Mouse (Mus musculus) thymus, adult 2 months (tissue): ENCODE measurements around the gene Atg9b.

Experiments
- CTCF ChIP-seq: fragments of 200-500 bp; IDR thresholded peaks from 2 replicates; pipeline ENCODE4 v1.5.1; 2012; ENCODE audit warnings: mild to moderate bottlenecking, control low read depth, low read length, moderate library complexity, borderline replicate concordance; ENCODE audit not compliant: control insufficient read depth, poor library complexity, insufficient read depth; ENCODE audit errors: extremely low read depth
- POLR2A ChIP-seq: fragments of 200-500 bp; IDR thresholded peaks from 2 replicates; pipeline ENCODE4 v1.6.1; 2012; ENCODE audit warnings: mild to moderate bottlenecking, low read length, control low read depth, moderate library complexity; ENCODE audit not compliant: control insufficient read depth, poor library complexity, insufficient read depth; ENCODE audit errors: extremely low read depth

GRCm38 (mm10) chr5:24364061-24364460 lies 27.9 kb downstream of the Atg9b start:
- TF ChIP-seq POLR2A (no peak), CTCF (no peak)
